Mouse (Mus musculus) heart, embryonic 12.5 days (tissue): ENCODE results near the gene Wdr60. TPM values are rescaled to one million over a fixed set of nuclear protein-coding genes. Genes with fewer than 3 reads are reported as not detected.

Experiments used
- ATAC-seq: fragments of 200-750 bp; cut with Nextera tagmentation; 2 replicates; pipeline ENCODE4 v1.8.0; 2017; ENCODE audit warnings: moderate TSS enrichment, moderate library complexity; ENCODE audit not compliant: insufficient number of reproducible peaks, low FRiP score
- H3K27ac ChIP-seq: fragments of 300-500 bp; sonication (generic); 2 replicates; pipeline ENCODE4 v1.5.1; 2016; ENCODE audit warnings: mild to moderate bottlenecking, moderate library complexity; ENCODE audit not compliant: poor library complexity, severe bottlenecking
- H3K27me3 ChIP-seq: fragments of 300-500 bp; sonication (generic); replicated peaks from 2 replicates; pipeline ENCODE4 v1.6.1; 2016; ENCODE audit warnings: mild to moderate bottlenecking, moderate library complexity
- H3K36me3 ChIP-seq: fragments of 300-500 bp; sonication (generic); 2 replicates; pipeline ENCODE4 v1.6.1; 2016; ENCODE audit warnings: mild to moderate bottlenecking, moderate library complexity
- H3K4me1 ChIP-seq: fragments of 300-500 bp; sonication (generic); replicated peaks from 2 replicates; pipeline ENCODE4 v1.6.1; 2016; ENCODE audit warnings: mild to moderate bottlenecking
- H3K4me2 ChIP-seq: fragments of 300-500 bp; sonication (generic); 2 replicates; pipeline ENCODE4 v1.6.1; 2016; ENCODE audit warnings: mild to moderate bottlenecking, moderate library complexity
- H3K4me3 ChIP-seq: fragments of 300-500 bp; sonication (generic); 2 replicates; pipeline ENCODE4 v1.5.1; 2016; ENCODE audit warnings: mild to moderate bottlenecking
- H3K9ac ChIP-seq: fragments of 300-500 bp; sonication (generic); 2 replicates; pipeline ENCODE4 v1.6.1; 2016; ENCODE audit warnings: mild to moderate bottlenecking, moderate library complexity
- H3K9me3 ChIP-seq: fragments of 300-500 bp; sonication (generic); replicated peaks from 2 replicates; pipeline ENCODE4 v1.6.1; 2016; ENCODE audit warnings: mild to moderate bottlenecking, moderate library complexity
- WGBS: fragments of 180-500 bp; shearing (Covaris S2); methylation state at CpG from one replicate; pipeline ENCODE4 v1.1.7; 2016; 5-methylcytosine and 5-hydroxymethylcytosine counted together
- polyA plus RNA-seq: library from polyadenylated mRNA; unstranded; fragments of >200 nt; fragmentation: Nextera tagmentation; extraction: Ambion mirVana; gene quantifications from 2 replicates; pipeline ENCODE4 v1.2.1, GENCODE M21; 2016

The Wdr60 gene
- 5.0 TPM in 2 replicates for polyA plus RNA-seq

- no peaks in the 10 kb centered on the region for H3K36me3 ChIP-seq
- H3K27ac ChIP-seq = no peak within 1 kb of the TSS
- H3K9ac ChIP-seq = peak within 1 kb of the TSS; percentile 74
- 4% methylated on average over 47 of the region's 47 CpGs for WGBS
- peaks cover 35% of the 10 kb centered on the region for H3K27me3 ChIP-seq
- peak; percentile 96 for ATAC-seq
- no peaks in the 10 kb centered on the region for H3K9me3 ChIP-seq
- H3K4me3 ChIP-seq = peak within 1 kb of the TSS; percentile 64
- peak within 1 kb of the TSS; percentile 72 for H3K4me2 ChIP-seq
- H3K4me1 ChIP-seq = peaks cover 6% of the 10 kb centered on the region; the same call in 1 of the 2 replicates
These were observed at the start of gene Wdr60 for GRCm38 (mm10) chr12:116262555-116263341. Gene Wdr60, minus strand, starts transcription at chr12:116263022.

- 76% methylated on average over 2 of the region's 2 CpGs for WGBS
- ATAC-seq = no peak
These were observed 45.8 kb upstream of the Wdr60 start for GRCm38 (mm10) chr12:116308612-116309011.

GRCm38 (mm10) chr12:116307870-116308269 is 45.0 kb upstream of the Wdr60 start:
- H3K27me3 ChIP-seq = no peaks in the 10 kb centered on the region
- no peak for ATAC-seq
- H3K36me3 ChIP-seq = no peaks in the 10 kb centered on the region
- no peak overlapping the region for H3K27ac ChIP-seq
- no peak overlapping the region for H3K4me2 ChIP-seq
- H3K4me1 ChIP-seq = no peaks in the 10 kb centered on the region
- H3K9me3 ChIP-seq = no peaks in the 10 kb centered on the region
- H3K9ac ChIP-seq = no peak overlapping the region
- no peak overlapping the region for H3K4me3 ChIP-seq
- WGBS = 82% methylated on average over 3 of the region's 3 CpGs

More at GRCm38 (mm10) chr12:116308612-116309011, 45.8 kb upstream of the Wdr60 start:
- Histone ChIP-seq H3K36me3 (no peaks in the 10 kb centered on the region), H3K27ac (no peak overlapping the region), H3K4me1 (no peaks in the 10 kb centered on the region), H3K27me3 (no peaks in the 10 kb centered on the region), H3K9ac (no peak overlapping the region), H3K4me2 (no peak overlapping the region), H3K4me3 (no peak overlapping the region), H3K9me3 (no peaks in the 10 kb centered on the region)

DNA sequence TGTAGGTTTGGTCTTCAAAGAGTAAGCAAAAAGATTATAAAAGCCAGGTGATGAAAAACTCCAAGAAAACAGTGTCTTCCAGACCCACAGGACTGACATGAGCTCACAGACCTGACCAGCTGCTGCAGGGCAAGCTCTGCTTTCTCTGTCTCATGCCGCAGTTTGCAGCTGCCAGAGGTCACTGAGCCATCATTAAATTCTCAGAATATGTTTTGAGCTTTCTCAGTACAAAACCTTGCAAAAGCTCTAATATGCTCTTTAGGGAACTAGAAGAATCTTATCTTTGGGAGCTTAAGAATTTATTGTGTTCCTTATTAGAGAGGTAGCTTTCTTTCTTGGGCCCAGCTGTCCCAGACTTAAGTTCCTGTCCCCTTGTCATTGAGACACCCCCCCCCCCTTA is 43.2 kb upstream of the Wdr60 start:
- 70% methylated on average over 1 of the region's 1 CpGs for WGBS
- Histone ChIP-seq H3K9me3 (no peaks in the 10 kb centered on the region), H3K36me3 (no peaks in the 10 kb centered on the region), H3K4me1 (no peaks in the 10 kb centered on the region), H3K4me3 (no peak overlapping the region), H3K4me2 (no peak overlapping the region), H3K27me3 (no peaks in the 10 kb centered on the region), H3K9ac (no peak overlapping the region), H3K27ac (no peak overlapping the region)
- ATAC-seq = no peak

GRCm38 (mm10) chr12:116302181-116302580 is 39.4 kb upstream of the Wdr60 start:
- no peak overlapping the region for H3K9ac ChIP-seq
- no peak for ATAC-seq
- H3K27ac ChIP-seq = no peak overlapping the region
- no peaks in the 10 kb centered on the region for H3K27me3 ChIP-seq
- H3K4me3 ChIP-seq = no peak overlapping the region
- no peaks in the 10 kb centered on the region for H3K4me1 ChIP-seq
- no peak overlapping the region for H3K4me2 ChIP-seq
- H3K36me3 ChIP-seq = no peaks in the 10 kb centered on the region
- H3K9me3 ChIP-seq = no peaks in the 10 kb centered on the region

GRCm38 (mm10) chr12:116299906-116300305 is 37.1 kb upstream of the Wdr60 start:
- Histone ChIP-seq H3K27me3 (no peaks in the 10 kb centered on the region), H3K36me3 (no peaks in the 10 kb centered on the region), H3K4me1 (no peaks in the 10 kb centered on the region), H3K4me2 (no peak overlapping the region), H3K27ac (no peak overlapping the region), H3K4me3 (no peak overlapping the region), H3K9me3 (no peaks in the 10 kb centered on the region), H3K9ac (no peak overlapping the region)
- ATAC-seq = no peak
- 87% methylated on average over 2 of the region's 2 CpGs for WGBS

- H3K27ac ChIP-seq = no peak overlapping the region
- no peaks in the 10 kb centered on the region for H3K4me1 ChIP-seq
- no peaks in the 10 kb centered on the region for H3K27me3 ChIP-seq
These were observed 30.9 kb upstream of the Wdr60 start for GRCm38 (mm10) chr12:116293599-116294292.

GRCm38 (mm10) chr12:116293185-116293584 is 30.4 kb upstream of the Wdr60 start:
- H3K4me2 ChIP-seq = no peak overlapping the region
- H3K36me3 ChIP-seq = no peaks in the 10 kb centered on the region
- no peaks in the 10 kb centered on the region for H3K27me3 ChIP-seq
- H3K27ac ChIP-seq = no peak overlapping the region
- 72% methylated on average over 2 of the region's 2 CpGs for WGBS
- no peak for ATAC-seq
- H3K9ac ChIP-seq = no peak overlapping the region
- no peaks in the 10 kb centered on the region for H3K4me1 ChIP-seq
- no peak overlapping the region for H3K4me3 ChIP-seq
- H3K9me3 ChIP-seq = no peaks in the 10 kb centered on the region

More at GRCm38 (mm10) chr12:116293599-116294292, 30.9 kb upstream of the Wdr60 start:
- Histone ChIP-seq H3K4me2 (no peak overlapping the region), H3K9ac (no peak overlapping the region), H3K36me3 (no peaks in the 10 kb centered on the region), H3K4me3 (no peak overlapping the region), H3K9me3 (no peaks in the 10 kb centered on the region)
- ATAC-seq = no peak
- WGBS = 67% methylated on average over 4 of the region's 4 CpGs

DNA sequence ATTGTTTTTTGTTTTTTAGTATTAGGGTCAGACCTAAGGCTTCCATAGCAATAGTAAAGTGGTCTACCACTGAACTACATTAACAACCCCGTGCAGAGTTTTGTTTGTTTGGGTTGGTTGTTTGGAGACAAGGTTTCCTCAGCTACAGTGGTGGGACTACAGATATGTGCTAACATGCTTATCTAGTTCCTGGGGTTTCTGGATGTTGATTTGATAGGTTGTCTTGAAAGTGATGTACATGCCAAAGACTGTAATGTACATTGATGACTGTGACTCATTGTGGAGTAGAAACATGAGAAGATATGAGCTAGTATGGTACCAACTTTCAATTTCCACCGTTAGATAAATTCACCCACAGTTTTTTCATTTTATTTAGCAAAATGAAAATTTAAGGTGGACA is 20.7 kb upstream of the Wdr60 start:
- no peaks in the 10 kb centered on the region for H3K9me3 ChIP-seq
- H3K4me2 ChIP-seq = no peak overlapping the region
- no peaks in the 10 kb centered on the region; the same call in 1 of the 2 replicates for H3K36me3 ChIP-seq
- no peak overlapping the region for H3K27ac ChIP-seq
- ATAC-seq = no peak
- WGBS = 69% methylated on average over 2 of the region's 2 CpGs
- H3K9ac ChIP-seq = no peak overlapping the region
- no peak overlapping the region for H3K4me3 ChIP-seq
- peaks cover 9% of the 10 kb centered on the region for H3K4me1 ChIP-seq
- peaks cover under 1% of the 10 kb centered on the region; the same call in 1 of the 2 replicates for H3K27me3 ChIP-seq

DNA sequence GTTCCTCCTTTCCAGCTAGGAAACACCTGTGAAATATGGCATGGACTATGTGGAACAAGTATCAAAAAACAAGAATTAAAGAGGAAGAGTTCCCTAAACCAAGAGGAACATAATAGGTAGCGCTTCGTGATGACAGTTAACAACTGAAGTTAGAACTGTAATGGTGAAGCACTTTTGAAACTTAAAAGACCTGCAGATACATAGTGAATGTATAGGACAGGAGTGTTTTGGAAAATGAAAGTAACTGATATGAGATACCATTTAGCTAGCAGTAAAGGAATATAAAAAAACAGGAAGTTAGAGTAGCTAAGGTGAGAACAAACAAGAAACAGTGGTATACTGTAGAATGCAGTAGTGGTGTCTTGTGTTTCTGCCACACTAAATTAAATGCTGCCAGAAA is 20.0 kb upstream of the Wdr60 start:
- ATAC-seq = no peak
- no peaks in the 10 kb centered on the region; the same call in 1 of the 2 replicates for H3K36me3 ChIP-seq
- H3K27ac ChIP-seq = no peak overlapping the region
- no peak overlapping the region for H3K4me2 ChIP-seq
- WGBS = 89% methylated on average over 2 of the region's 2 CpGs
- no peak overlapping the region for H3K4me3 ChIP-seq
- no peaks in the 10 kb centered on the region for H3K9me3 ChIP-seq
- H3K4me1 ChIP-seq = peaks cover 9% of the 10 kb centered on the region
- H3K27me3 ChIP-seq = peaks cover 6% of the 10 kb centered on the region; the same call in 1 of the 2 replicates
- no peak overlapping the region for H3K9ac ChIP-seq
